Mouse (Mus musculus): ENCODE measurements around the gene Prdm5.

The Prdm5 gene

GRCm38 (mm10) chr6:65834013-65834412, 55.2 kb downstream of the Prdm5 start:
- no peak for DNase-seq (ENCODE audit: low spot score)

- DNase-seq (ENCODE audit: low spot score): no peak
Observed at GRCm38 (mm10) chr6:65842579-65842978, 63.8 kb downstream of the Prdm5 start.

GRCm38 (mm10) chr6:65849127-65849526, 70.3 kb downstream of the Prdm5 start:
- no peak for DNase-seq (ENCODE audit: low spot score)

GRCm38 (mm10) chr6:65849687-65850086, 70.9 kb downstream of the Prdm5 start:
- DNase-seq (ENCODE audit: low spot score): no peak

- no peak for DNase-seq (ENCODE audit: low spot score)
Observed at GRCm38 (mm10) chr6:65850221-65850620, 71.4 kb downstream of the Prdm5 start.

- DNase-seq (ENCODE audit: low spot score): no peak
Observed at GRCm38 (mm10) chr6:65854020-65854419, 75.2 kb downstream of the Prdm5 start.

- no peak for DNase-seq (ENCODE audit: low spot score)
Observed at GRCm38 (mm10) chr6:65854585-65854984, 75.8 kb downstream of the Prdm5 start.

GRCm38 (mm10) chr6:65860609-65861008, 81.8 kb downstream of the Prdm5 start:
- DNase-seq (ENCODE audit: low spot score): no peak

- peak; percentile 33 for DNase-seq (ENCODE audit: low spot score)
Observed at GRCm38 (mm10) chr6:65862836-65863235, 84.0 kb downstream of the Prdm5 start.

- no peak for DNase-seq (ENCODE audit: low spot score)
Observed at GRCm38 (mm10) chr6:65864233-65864632, 85.4 kb downstream of the Prdm5 start.

GRCm38 (mm10) chr6:65864919-65865318, 86.1 kb downstream of the Prdm5 start:
- no peak for DNase-seq (ENCODE audit: low spot score)

GRCm38 (mm10) chr6:65865861-65866260, 87.1 kb downstream of the Prdm5 start:
- DNase-seq (ENCODE audit: low spot score): no peak

- DNase-seq (ENCODE audit: low spot score): no peak
Observed at GRCm38 (mm10) chr6:65871754-65872278, 93.0 kb downstream of the Prdm5 start.

- DNase-seq (ENCODE audit: low spot score): no peak
Observed at GRCm38 (mm10) chr6:65878300-65878699, 99.5 kb downstream of the Prdm5 start.

GRCm38 (mm10) chr6:65888835-65889234, 110.0 kb downstream of the Prdm5 start:
- no peak for DNase-seq (ENCODE audit: low spot score)

- no peak for DNase-seq (ENCODE audit: low spot score)
Observed at GRCm38 (mm10) chr6:65892045-65892660, 113.4 kb downstream of the Prdm5 start.

GRCm38 (mm10) chr6:65906657-65907182, 127.9 kb downstream of the Prdm5 start:
- no peak for DNase-seq (ENCODE audit: low spot score)

- DNase-seq (ENCODE audit: low spot score): no peak
Observed at GRCm38 (mm10) chr6:65915421-65915820, 136.6 kb downstream of the Prdm5 start.

GRCm38 (mm10) chr6:65921703-65922102, 142.9 kb downstream of the Prdm5 start:
- no peak for DNase-seq (ENCODE audit: low spot score)

- DNase-seq (ENCODE audit: low spot score): no peak
Observed at GRCm38 (mm10) chr6:65923501-65924084, 144.8 kb downstream of the Prdm5 start.

GRCm38 (mm10) chr6:65925737-65926333, 147.0 kb downstream of the Prdm5 start:
- no peak for DNase-seq (ENCODE audit: low spot score)

GRCm38 (mm10) chr6:65930523-65930922, 151.7 kb downstream of the Prdm5 start:
- DNase-seq (ENCODE audit: low spot score): no peak

- DNase-seq (ENCODE audit: low spot score): no peak
Observed at GRCm38 (mm10) chr6:65932776-65933175, 154.0 kb downstream of the Prdm5 start.
